20 mouse cellular contexts compared by ENCODE assay signal in genomic region chr6:18800869-18801511, GRCm38 (mm10).
"Had no signal": no experiment of that assay in that cellular context is flagged by ENCODE, and none has a peak within 500 bp of the region (broad histone marks: within the 10 kb centered on the region; RNA-seq: fewer than 3 reads in every experiment).

No protein-coding gene starts in this region.

- DNase-seq: liver, postnatal 0 days; lung, adult 2 months; lung, postnatal 14 days; lung, postnatal 4 days; midbrain, embryonic 14.5 days; right cerebral cortex, postnatal 14 days; thymus, adult 2 months; thymus, postnatal 25 days; thymus, postnatal 4 days had no signal

- H3K9ac ChIP-seq: liver, embryonic 15.5 days; liver, postnatal 0 days; lung, embryonic 15.5 days; midbrain, embryonic 12.5 days; neural tube, embryonic 13.5 days; neural tube, embryonic 15.5 days; stomach, embryonic 15.5 days had no signal

- H3K27ac ChIP-seq: liver, embryonic 15.5 days; lung, embryonic 15.5 days; midbrain, embryonic 10.5 days; midbrain, embryonic 12.5 days; neural tube, embryonic 13.5 days; neural tube, embryonic 15.5 days; stomach, embryonic 15.5 days; stomach, postnatal 0 days had no signal

- H3K27me3 ChIP-seq: liver, embryonic 15.5 days; lung, embryonic 15.5 days; midbrain, embryonic 12.5 days; neural tube, embryonic 13.5 days; neural tube, embryonic 15.5 days; stomach, embryonic 15.5 days had no signal

- H3K4me1 ChIP-seq: liver, embryonic 15.5 days; lung, embryonic 15.5 days; midbrain, embryonic 10.5 days; midbrain, embryonic 12.5 days; neural tube, embryonic 13.5 days; neural tube, embryonic 15.5 days; stomach, embryonic 15.5 days had no signal

- H3K4me3 ChIP-seq: liver, embryonic 15.5 days; lung, embryonic 15.5 days; midbrain, embryonic 10.5 days; midbrain, embryonic 12.5 days; myocyte; neural tube, embryonic 13.5 days; neural tube, embryonic 15.5 days; stomach, embryonic 15.5 days had no signal

- H3K9me3 ChIP-seq: liver, embryonic 15.5 days; lung, embryonic 15.5 days; midbrain, embryonic 10.5 days; midbrain, embryonic 12.5 days; neural tube, embryonic 13.5 days; neural tube, embryonic 15.5 days; stomach, embryonic 15.5 days had no signal

- ATAC-seq: liver, postnatal 0 days; lung, postnatal 0 days; midbrain, embryonic 16.5 days had no signal

- H3K36me3 ChIP-seq: liver, embryonic 15.5 days; lung, embryonic 15.5 days; midbrain, embryonic 10.5 days; midbrain, embryonic 12.5 days; neural tube, embryonic 13.5 days; neural tube, embryonic 15.5 days; stomach, embryonic 15.5 days had no signal
